Mouse (Mus musculus): ENCODE results near the gene Abraxas1.

DNA sequence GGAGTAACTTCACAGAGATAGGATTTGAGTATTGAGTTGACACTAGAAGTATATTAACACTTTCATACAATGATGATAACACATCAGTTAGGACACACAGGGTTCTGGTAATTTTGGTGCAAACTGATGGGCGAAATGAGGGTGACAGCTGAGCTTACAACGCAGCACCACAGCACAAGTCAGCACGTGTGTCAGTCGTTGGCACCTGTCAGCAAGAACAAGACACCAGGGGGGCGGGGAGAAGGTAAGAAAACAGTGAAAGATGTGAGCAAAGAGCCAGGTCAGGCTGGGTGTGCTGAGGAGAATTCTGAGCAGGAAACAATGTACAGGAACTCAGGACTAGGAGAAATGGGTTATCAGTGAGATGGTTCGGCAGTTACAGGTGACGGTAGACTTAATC, 59.0 kb downstream of the Abraxas1 start:
- no peak for TF ChIP-seq EP300 (IDR thresholded peaks at IDR 0.05)
- no peak for TF ChIP-seq CTCF (IDR thresholded peaks at IDR 0.05)
